ENCODE assay signal across 8 mouse cellular contexts in genomic region chr4:138972827-138973718, GRCm38 (mm10). TPM values are rescaled to one million over a fixed set of nuclear protein-coding genes. Genes with fewer than 3 reads are reported as not detected.
A peak's percentile ranks its signal among the peaks of the same experiment; 100 is the strongest.
DNase-seq lines count a peak whose midpoint lies in the region; ATAC-seq and TF ChIP-seq lines count a peak whose summit lies in the region.

Gene Tmco4, plus strand, starts transcription at chr4:138972888.

- no peaks in the 10 kb centered on the region for H3K27me3 ChIP-seq in heart, embryonic 14.5 days (ENCODE audit: control insufficient read depth, insufficient read depth, low read length)
- no peaks in the 10 kb centered on the region for H3K27me3 ChIP-seq in kidney, postnatal 0 days (ENCODE audit: insufficient read depth, low read length)
- no peaks in the 10 kb centered on the region for H3K27me3 ChIP-seq in liver, embryonic 14.5 days (ENCODE audit: control insufficient read depth, insufficient read depth, low read length)
- no peaks in the 10 kb centered on the region for H3K27me3 ChIP-seq in stomach, embryonic 16.5 days (ENCODE audit: control insufficient read depth, insufficient read depth, low read length)

- no peaks in the 10 kb centered on the region for H3K9me3 ChIP-seq in heart, embryonic 14.5 days (ENCODE audit: control insufficient read depth, low read length)
- no peaks in the 10 kb centered on the region for H3K9me3 ChIP-seq in kidney, postnatal 0 days (replicated peaks; ENCODE audit: low read length)
- no peaks in the 10 kb centered on the region for H3K9me3 ChIP-seq in liver, embryonic 14.5 days (ENCODE audit: control insufficient read depth, low read length)
- H3K9me3 ChIP-seq in stomach, embryonic 16.5 days (replicated peaks; ENCODE audit: control insufficient read depth, low read length) = no peaks in the 10 kb centered on the region

- ATAC-seq in CD4-positive, CD25-positive, alpha-beta regulatory T cell, adult 4 months = peak; percentile 93
- ATAC-seq in erythroid progenitor cell, adult 5-6 weeks (replicated peaks; ENCODE audit: low FRiP score, poor library complexity, severe bottlenecking) = peak; percentile 71
- peak; percentile 74 for ATAC-seq in heart, embryonic 14.5 days (ENCODE audit: insufficient number of reproducible peaks, insufficient read depth, low FRiP score, low read depth)
- peak; percentile 75 for ATAC-seq in kidney, postnatal 0 days (replicated peaks; ENCODE audit: low FRiP score, low read depth)
- ATAC-seq in liver, embryonic 14.5 days (ENCODE audit: insufficient read depth) = peak; percentile 81
- ATAC-seq in stomach, embryonic 16.5 days (ENCODE audit: insufficient read depth, low FRiP score) = peak; percentile 69

- no peaks in the 10 kb centered on the region for H3K36me3 ChIP-seq in heart, embryonic 14.5 days (ENCODE audit: control insufficient read depth, insufficient read depth, low read length)
- H3K36me3 ChIP-seq in kidney, postnatal 0 days (ENCODE audit: insufficient read depth, low read length) = no peaks in the 10 kb centered on the region
- no peaks in the 10 kb centered on the region for H3K36me3 ChIP-seq in liver, embryonic 14.5 days (replicated peaks; ENCODE audit: control insufficient read depth, insufficient read depth, low read depth)
- H3K36me3 ChIP-seq in stomach, embryonic 16.5 days (ENCODE audit: control insufficient read depth, insufficient read depth, low read length) = no peaks in the 10 kb centered on the region

- no peak for TF ChIP-seq CTCF in kidney, postnatal 0 days (IDR thresholded peaks at IDR 0.05; ENCODE audit: low read depth)
- TF ChIP-seq CTCF in liver, embryonic 14.5 days (IDR thresholded peaks at IDR 0.05; ENCODE audit: low read depth) = 0 out of 2 replicates have a peak, but pooled peaks have one; percentile 2

- no peak for TF ChIP-seq EP300 in liver, embryonic 14.5 days (IDR thresholded peaks at IDR 0.05; ENCODE audit: low read depth)

- H3K4me2 ChIP-seq in heart, embryonic 14.5 days (ENCODE audit: low read length) = peak within 1 kb of the TSS; percentile 98
- peak within 1 kb of the TSS; percentile 97 for H3K4me2 ChIP-seq in kidney, postnatal 0 days (ENCODE audit: low read length)
- H3K4me2 ChIP-seq in liver, embryonic 14.5 days (ENCODE audit: low read depth) = peak within 1 kb of the TSS; percentile 96
- peak within 1 kb of the TSS; percentile 88 for H3K4me2 ChIP-seq in stomach, embryonic 16.5 days (ENCODE audit: low read depth, low read length)

- peak; percentile 31 to 60 for DNase-seq in adrenal gland, postnatal 4 days (ENCODE audit: low spot score in 2 of 2)
- DNase-seq in kidney, postnatal 0 days (ENCODE audit: low spot score) = peak; percentile 83
- DNase-seq in liver, embryonic 14.5 days (ENCODE audit: low read depth in 3 of 3, low spot score in 3 of 3) = peak; percentile 49 to 62 (median 54)
- peak; percentile 90 for DNase-seq in naive thymus-derived CD4-positive, alpha-beta T cell, adult 2 months (ENCODE audit: low read depth)

- peaks cover 19 to 22% of the 10 kb centered on the region in 2 experiments for H3K4me1 ChIP-seq in heart, embryonic 14.5 days (ENCODE audit: control insufficient read depth in 2 of 2, insufficient read depth in 2 of 2, low read length in 2 of 2)
- peaks cover 6% of the 10 kb centered on the region; the same call in 1 of the 2 replicates for H3K4me1 ChIP-seq in kidney, postnatal 0 days (replicated peaks; ENCODE audit: insufficient read depth, low read length)
- H3K4me1 ChIP-seq in liver, embryonic 14.5 days (replicated peaks; ENCODE audit: control insufficient read depth in 2 of 2, insufficient read depth in 2 of 2, low read length in 1 of 2) = peaks cover 0 to 11% of the 10 kb centered on the region in 2 experiments; a peak in 2 of 4 replicates
- H3K4me1 ChIP-seq in stomach, embryonic 16.5 days (ENCODE audit: control insufficient read depth, insufficient read depth, low read length) = peaks cover 15% of the 10 kb centered on the region; the same call in 1 of the 2 replicates

- WGBS in heart, embryonic 14.5 days = 1% methylated on average over 58 of the region's 60 CpGs
- WGBS in kidney, postnatal 0 days = under 1% methylated on average over 57 of the region's 60 CpGs
- under 1% methylated on average over 56 of the region's 60 CpGs for WGBS in liver, embryonic 14.5 days (ENCODE audit: insufficient replicate concordance)
- WGBS in stomach, embryonic 16.5 days = 1% methylated on average over 58 of the region's 60 CpGs

- peak within 1 kb of the TSS; percentile 90 to 96 for H3K27ac ChIP-seq in heart, embryonic 14.5 days (replicated peaks in 1 of 2; ENCODE audit: control insufficient read depth in 1 of 2, insufficient read depth in 1 of 2, low read depth in 2 of 2, low read length in 2 of 2)
- peak within 1 kb of the TSS; percentile 97 for H3K27ac ChIP-seq in kidney, postnatal 0 days
- peak within 1 kb of the TSS; percentile 66 for H3K27ac ChIP-seq in liver, embryonic 14.5 days
- peak within 1 kb of the TSS; percentile 93 for H3K27ac ChIP-seq in stomach, embryonic 16.5 days (ENCODE audit: low read length)

- H3K4me3 ChIP-seq in heart, embryonic 14.5 days (ENCODE audit: control insufficient read depth in 1 of 2, insufficient read depth in 1 of 2, low read depth in 1 of 2, low read length in 2 of 2) = peak within 1 kb of the TSS; percentile 51 to 75
- peak within 1 kb of the TSS; percentile 58 for H3K4me3 ChIP-seq in kidney, postnatal 0 days (replicated peaks; ENCODE audit: low read depth, low read length)
- peak within 1 kb of the TSS; percentile 64 to 84 for H3K4me3 ChIP-seq in liver, embryonic 14.5 days (ENCODE audit: insufficient read depth in 1 of 2, low read depth in 2 of 2, low read length in 2 of 2)
- H3K4me3 ChIP-seq in stomach, embryonic 16.5 days (replicated peaks; ENCODE audit: low read length) = peak within 1 kb of the TSS; percentile 66

- peak within 1 kb of the TSS; percentile 95 for H3K9ac ChIP-seq in heart, embryonic 14.5 days (ENCODE audit: low read length)
- H3K9ac ChIP-seq in kidney, postnatal 0 days (ENCODE audit: low read depth, low read length) = peak within 1 kb of the TSS; percentile 91
- H3K9ac ChIP-seq in liver, embryonic 14.5 days (replicated peaks) = peak within 1 kb of the TSS; percentile 83
- H3K9ac ChIP-seq in stomach, embryonic 16.5 days (ENCODE audit: low read length) = peak within 1 kb of the TSS; percentile 90

RNA-seq across cellular contexts. Expression of gene Tmco4, which starts in this region (rescaled TPM):
- 10 to 100 TPM; 22.5 to 44.8 TPM for polyA plus RNA-seq in CD4-positive, CD25-positive, alpha-beta regulatory T cell, adult 4 months (2017; shearing (Covaris generic))
- total RNA-seq in adrenal gland, postnatal 4 days (2021) = 10 to 100 TPM; 16.4 to 20.8 TPM
- 0.42 and 1.8 TPM in 2 replicates for total RNA-seq in erythroid progenitor cell, adult 5-6 weeks (2015; ENCODE audit: low replicate concordance)
- total RNA-seq in erythroid progenitor cell, adult 5-6 weeks (2017; ENCODE audit: low replicate concordance) = 1.1 and 2.1 TPM in 2 replicates
- 4.8 and 5.7 TPM in 2 replicates for polyA plus RNA-seq in heart, embryonic 14.5 days (2014; fragmentation: Nextera tagmentation; extraction: Ambion mirVana)
- polyA plus RNA-seq in kidney, postnatal 0 days (2015; fragmentation: Nextera tagmentation; extraction: Ambion mirVana) = 10.2 and 10.8 TPM in 2 replicates
- 2.1 TPM in 2 replicates for polyA plus RNA-seq in liver, embryonic 14.5 days (2012; rRNA removed)
- 1.2 and 2.7 TPM in 2 replicates for polyA plus RNA-seq in liver, embryonic 14.5 days (2014; fragmentation: Nextera tagmentation; extraction: Ambion mirVana)
- polyA plus RNA-seq in stomach, embryonic 16.5 days (2015; fragmentation: Nextera tagmentation; extraction: Ambion mirVana) = 12.7 and 16.4 TPM in 2 replicates

Comparison
In these comparisons a context has a peak if more than half of its experiments do, and no peak if none do; other contexts are left out.
1. Peak in every context shown above with its lines: DNase-seq, ATAC-seq, H3K4me3 ChIP-seq and H3K27ac ChIP-seq.
2. RNA of gene Tmco4 (total RNA-seq): 16.4 to 20.8 TPM in adrenal gland, postnatal 4 days; 0.42 to 2.1 TPM in erythroid progenitor cell, adult 5-6 weeks; every median in the first group is over 4 times any median in the second.